Comparison of ENCODE assay signal across 9 mouse cellular contexts in genomic region chr17:29251608-29252390, GRCm38 (mm10). TPM values are rescaled to one million over a fixed set of nuclear protein-coding genes. Genes with fewer than 3 reads are reported as not detected.
DNase-seq lines count a peak whose midpoint lies in the region; ATAC-seq and TF ChIP-seq lines count a peak whose summit lies in the region.
"Had no signal": no experiment of that assay in that cellular context is flagged by ENCODE, and none has a peak within 500 bp of the region (broad histone marks: within the 10 kb centered on the region; RNA-seq: fewer than 3 reads in every experiment).

No protein-coding gene starts in this region.

- 68% methylated on average over 15 of the region's 15 CpGs for WGBS in forebrain, embryonic 13.5 days
- 55% methylated on average over 15 of the region's 15 CpGs for WGBS in forebrain, embryonic 15.5 days
- 64% methylated on average over 15 of the region's 15 CpGs for WGBS in stomach, postnatal 0 days

- TF ChIP-seq EP300 in stomach, postnatal 0 days (optimal IDR thresholded peaks at IDR 0.05), result no peak

- no peak for ATAC-seq in forebrain, embryonic 13.5 days
- ATAC-seq in forebrain, embryonic 15.5 days (replicated peaks), result no peak
- no peak for ATAC-seq in Patski
- ATAC-seq in stomach, postnatal 0 days (ENCODE audit: low FRiP score, low TSS enrichment), result peak; percentile 31; the same call in 1 of the 2 replicates

- no peak overlapping the region; the same call in 1 of the 2 replicates for H3K9ac ChIP-seq in forebrain, embryonic 13.5 days
- no peak overlapping the region for H3K9ac ChIP-seq in forebrain, embryonic 15.5 days (replicated peaks)
- no peak overlapping the region for H3K9ac ChIP-seq in stomach, postnatal 0 days (ENCODE audit: low read length)
- H3K9ac ChIP-seq: limb, embryonic 12.5 days had no signal

- no peak for TF ChIP-seq CTCF in Patski (IDR thresholded peaks at IDR 0.05)
- TF ChIP-seq CTCF in stomach, postnatal 0 days (IDR thresholded peaks at IDR 0.05; ENCODE audit: low read depth), result no peak

- no peak overlapping the region for H3K4me2 ChIP-seq in forebrain, embryonic 13.5 days
- H3K4me2 ChIP-seq in forebrain, embryonic 15.5 days (replicated peaks), result no peak overlapping the region
- no peak overlapping the region for H3K4me2 ChIP-seq in stomach, postnatal 0 days (replicated peaks; ENCODE audit: low read depth)
- H3K4me2 ChIP-seq: limb, embryonic 12.5 days had no signal

- peaks cover 60% of the 10 kb centered on the region for H3K36me3 ChIP-seq in forebrain, embryonic 13.5 days (ENCODE audit: poor library complexity, severe bottlenecking)
- H3K36me3 ChIP-seq in forebrain, embryonic 15.5 days, result peaks cover 23% of the 10 kb centered on the region
- H3K36me3 ChIP-seq in stomach, postnatal 0 days (ENCODE audit: control insufficient read depth, insufficient read depth, low read length), result peaks cover 9% of the 10 kb centered on the region; the same call in 1 of the 2 replicates

- DNase-seq in Patski (ENCODE audit: low read depth, low spot score), result peak; percentile 37
- DNase-seq in heart, adult 9 months (ENCODE audit: low spot score in 2 of 2), result peak; percentile 69 to 81
- DNase-seq in kidney, postnatal 25 days, result peak; percentile 91 to 94
- DNase-seq in stomach, postnatal 0 days (ENCODE audit: low spot score), result peak; percentile 86
- DNase-seq in left cerebral cortex, adult 8-10 months (ENCODE audit: low spot score in 2 of 2), result no peak
- DNase-seq in cerebellum, postnatal 25 days, result no peak

- H3K27me3 ChIP-seq in forebrain, embryonic 13.5 days, result no peaks in the 10 kb centered on the region
- H3K27me3 ChIP-seq in forebrain, embryonic 15.5 days, result no peaks in the 10 kb centered on the region
- no peaks in the 10 kb centered on the region for H3K27me3 ChIP-seq in Patski
- no peaks in the 10 kb centered on the region for H3K27me3 ChIP-seq in stomach, postnatal 0 days (ENCODE audit: control insufficient read depth, insufficient read depth, low read length)
- H3K27me3 ChIP-seq: limb, embryonic 12.5 days had no signal

- CTCF ChIA-PET in Patski (lab: Charles Lee), result interaction anchor here (1.1 to 1.7 kb wide), 3 partner anchors 9 to 119 kb away, joined by 5 to 8 read pairs (median 6); partner anchors contain the start of gene BC004004

- no peaks in the 10 kb centered on the region for H3K9me3 ChIP-seq in forebrain, embryonic 13.5 days (replicated peaks)
- H3K9me3 ChIP-seq in forebrain, embryonic 15.5 days, result no peaks in the 10 kb centered on the region
- no peaks in the 10 kb centered on the region for H3K9me3 ChIP-seq in stomach, postnatal 0 days (ENCODE audit: control insufficient read depth, low read length)
- H3K9me3 ChIP-seq: limb, embryonic 12.5 days had no signal

- H3K4me3 ChIP-seq in forebrain, embryonic 13.5 days, result no peak overlapping the region
- H3K4me3 ChIP-seq in forebrain, embryonic 15.5 days, result no peak overlapping the region
- no peak overlapping the region for H3K4me3 ChIP-seq in stomach, postnatal 0 days (ENCODE audit: low read depth, low read length)
- H3K4me3 ChIP-seq: limb, embryonic 12.5 days had no signal

- peaks cover 20% of the 10 kb centered on the region for H3K4me1 ChIP-seq in forebrain, embryonic 13.5 days
- H3K4me1 ChIP-seq in forebrain, embryonic 15.5 days, result peaks cover 16% of the 10 kb centered on the region
- H3K4me1 ChIP-seq in stomach, postnatal 0 days (replicated peaks; ENCODE audit: control insufficient read depth, insufficient read depth), result no peaks in the 10 kb centered on the region

- in situ Hi-C loops in Patski (cut with MboI; ENCODE audit: low pct_unique_long_range_greater_than_20kb), result no loop called here

- POLR2A ChIA-PET in Patski (lab: Charles Lee), result no interaction called here

- H3K27ac ChIP-seq in forebrain, embryonic 13.5 days, result peak overlapping the region; percentile 17; the same call in 1 of the 2 replicates
- H3K27ac ChIP-seq in forebrain, embryonic 15.5 days (replicated peaks), result no peak overlapping the region
- H3K27ac ChIP-seq in stomach, postnatal 0 days (replicated peaks), result peak overlapping the region; percentile 45; the same call in 1 of the 2 replicates
- H3K27ac ChIP-seq: limb, embryonic 12.5 days had no signal

RNA-seq across cellular contexts. Expression of gene Ppil1, which starts 12.2 kb away (rescaled TPM):
- polyA plus RNA-seq in forebrain, embryonic 13.5 days (2015; fragmentation: Nextera tagmentation; extraction: Ambion mirVana), result 151 and 157 TPM in 2 replicates
- 126 and 128 TPM in 2 replicates for polyA plus RNA-seq in forebrain, embryonic 15.5 days (2015; fragmentation: Nextera tagmentation; extraction: Ambion mirVana)
- 54.0 TPM for polyA plus RNA-seq in Patski (2021)
- 64.6 and 65.9 TPM in 2 replicates for polyA plus RNA-seq in stomach, postnatal 0 days (2015; fragmentation: Nextera tagmentation; extraction: Ambion mirVana)
- total RNA-seq in left cerebral cortex, adult 8-10 months (2022), result 10 to 100 TPM; 17.0 to 19.9 (median 19.5) TPM

RNA-seq across cellular contexts. Expression of gene Cpne5, which starts 13.8 kb away (rescaled TPM):
- polyA plus RNA-seq in forebrain, embryonic 13.5 days (2015; fragmentation: Nextera tagmentation; extraction: Ambion mirVana), result 13.0 and 18.3 TPM in 2 replicates
- 21.3 and 24.9 TPM in 2 replicates for polyA plus RNA-seq in forebrain, embryonic 15.5 days (2015; fragmentation: Nextera tagmentation; extraction: Ambion mirVana)
- polyA plus RNA-seq in Patski (2021), result 0.26 TPM
- polyA plus RNA-seq in stomach, postnatal 0 days (2015; fragmentation: Nextera tagmentation; extraction: Ambion mirVana), result 4.8 and 5.3 TPM in 2 replicates
- total RNA-seq in left cerebral cortex, adult 8-10 months (2022), result 100 to 1,000 TPM; 167 to 193 (median 174) TPM

RNA-seq across cellular contexts. Expression of gene BC004004, which starts 16.8 kb away (rescaled TPM):
- polyA plus RNA-seq in forebrain, embryonic 13.5 days (2015; fragmentation: Nextera tagmentation; extraction: Ambion mirVana), result 78.7 and 83.5 TPM in 2 replicates
- 96.2 and 96.4 TPM in 2 replicates for polyA plus RNA-seq in forebrain, embryonic 15.5 days (2015; fragmentation: Nextera tagmentation; extraction: Ambion mirVana)
- polyA plus RNA-seq in Patski (2021), result 130 TPM
- polyA plus RNA-seq in stomach, postnatal 0 days (2015; fragmentation: Nextera tagmentation; extraction: Ambion mirVana), result 91.2 and 97.2 TPM in 2 replicates
- total RNA-seq in left cerebral cortex, adult 8-10 months (2022), result 100 to 1,000 TPM in 3 of 4 experiments, 10 to 100 TPM in 1; 98.1 to 131 (median 114) TPM

Comparison
In these comparisons a context has a peak if more than half of its experiments do, and no peak if none do; other contexts are left out.
1. DNase-seq: peak in Patski (single experiment), heart, adult 9 months (2 of 2), kidney, postnatal 25 days (2 of 2) and stomach, postnatal 0 days (single experiment); none in left cerebral cortex, adult 8-10 months (0 of 2) and cerebellum, postnatal 25 days (0 of 2).